Mouse (Mus musculus) midbrain, postnatal 0 days (tissue): ENCODE measurements at regions not wholly inside any gene's neighbourhood (a gene's known extent, or its start where the extent isn't known, plus 50 kb on each side); places are given as distances from the start of the nearest gene placed in this dataset.

Source experiments
- ATAC-seq: fragments of 200-750 bp; cut with Nextera tagmentation; 2 replicates; pipeline ENCODE4 v1.8.0; 2017; ENCODE audit warnings: moderate number of reproducible peaks, mild to moderate bottlenecking, moderate TSS enrichment, moderate library complexity; ENCODE audit not compliant: low FRiP score
- DNase-seq: peaks from one replicate; pipeline ENCODE4 v3.0.0-alpha.2; 2015; ENCODE audit warnings: low spot score
- H3K27ac ChIP-seq: fragments of 300-500 bp; sonication (generic); 2 replicates; pipeline ENCODE4 v1.5.1; 2014; ENCODE audit warnings: low read depth, mild to moderate bottlenecking, low read length, mixed read lengths
- H3K27me3 ChIP-seq: fragments of 300-500 bp; sonication (generic); 2 replicates; pipeline ENCODE4 v1.6.1; 2014; ENCODE audit warnings: low read length, control low read depth, mixed read lengths; ENCODE audit not compliant: insufficient read depth
- H3K36me3 ChIP-seq: fragments of 300-500 bp; sonication (generic); 2 replicates; pipeline ENCODE4 v1.6.1; 2014; ENCODE audit warnings: low read length, control low read depth, mixed read lengths; ENCODE audit not compliant: insufficient read depth
- H3K4me1 ChIP-seq: fragments of 300-500 bp; sonication (generic); 2 replicates; pipeline ENCODE4 v1.6.1; 2014; ENCODE audit warnings: mild to moderate bottlenecking, control low read depth, antibody characterized with exemption, low read length, mixed read lengths; ENCODE audit not compliant: insufficient read depth
- H3K4me2 ChIP-seq: fragments of 300-500 bp; sonication (generic); 2 replicates; pipeline ENCODE4 v1.6.1; 2014; ENCODE audit warnings: low read depth, mild to moderate bottlenecking, low read length, mixed read lengths; ENCODE audit not compliant: poor library complexity, severe bottlenecking
- H3K4me3 ChIP-seq: fragments of 300-500 bp; sonication (generic); 2 replicates; pipeline ENCODE4 v1.5.1; 2014; ENCODE audit warnings: low read depth, mild to moderate bottlenecking, low read length, moderate library complexity
- H3K9ac ChIP-seq: fragments of 300-500 bp; sonication (generic); replicated peaks from 2 replicates; pipeline ENCODE4 v1.6.1; 2014; ENCODE audit warnings: mild to moderate bottlenecking, low read length, moderate library complexity, mixed read lengths; ENCODE audit not compliant: poor library complexity, severe bottlenecking
- H3K9me3 ChIP-seq: fragments of 300-500 bp; sonication (generic); 2 replicates; pipeline ENCODE4 v1.6.1; 2016; ENCODE audit warnings: low read length, control low read depth
- CTCF ChIP-seq: IDR thresholded peaks from 2 replicates; pipeline ENCODE4 v1.5.1; 2016; ENCODE audit warnings: antibody characterized with exemption, mild to moderate bottlenecking
- WGBS: fragments of 180-500 bp; shearing (Covaris S2); extraction: QIAGEN DNeasy Blood & Tissue Kit; methylation state at CpG from one replicate; pipeline ENCODE4 v1.1.7; 2014; 5-methylcytosine and 5-hydroxymethylcytosine counted together

DNA sequence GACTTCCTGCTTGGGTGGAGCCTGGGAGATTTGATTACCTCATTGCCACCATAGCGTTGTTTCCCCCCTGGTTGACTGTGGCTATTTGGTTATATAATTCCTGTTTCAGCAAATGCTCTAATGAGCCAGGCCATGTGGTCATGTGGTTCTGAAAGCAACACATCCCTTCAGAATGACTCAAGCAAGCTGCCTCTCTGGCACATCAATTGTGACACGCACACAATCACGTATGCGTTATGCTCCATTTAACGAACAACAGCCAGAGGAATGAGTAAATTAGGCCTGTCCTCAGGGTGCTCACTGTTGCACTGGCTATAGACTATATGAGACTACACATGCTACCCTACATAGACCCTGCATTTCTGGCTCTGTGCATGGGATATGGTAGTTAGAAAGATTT is 130.2 kb upstream of the Frmd6 start:
- Histone ChIP-seq H3K4me2 (no peak overlapping the region), H3K4me3 (no peak overlapping the region), H3K9ac (no peak overlapping the region), H3K27me3 (no peaks in the 10 kb centered on the region), H3K36me3 (no peaks in the 10 kb centered on the region), H3K27ac (no peak overlapping the region), H3K9me3 (no peaks in the 10 kb centered on the region), H3K4me1 (no peaks in the 10 kb centered on the region)
- 82% methylated on average over 5 of the region's 5 CpGs for WGBS
- no peak for ATAC-seq
- TF ChIP-seq CTCF = no peak
- no peak for DNase-seq

DNA sequence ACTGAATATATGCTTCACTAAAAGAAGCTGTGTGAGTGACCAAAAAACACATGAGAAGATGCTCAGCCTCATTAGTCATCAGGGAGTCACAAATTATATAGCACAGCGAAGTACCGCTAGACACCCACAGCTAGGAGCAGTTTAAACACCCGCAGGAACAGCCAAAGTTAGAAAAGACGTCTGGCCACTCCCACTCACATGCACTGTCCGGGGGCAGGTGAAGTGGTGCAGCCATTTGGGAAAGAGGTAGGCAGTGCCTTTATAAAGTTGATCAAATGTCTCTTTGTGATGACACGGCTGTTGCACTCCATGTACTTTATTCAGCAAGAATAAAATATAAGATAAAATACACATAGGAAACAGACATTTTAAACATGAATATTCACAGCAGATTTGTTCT is 129.1 kb upstream of the Frmd6 start:
- TF ChIP-seq CTCF = no peak
- ATAC-seq (no peak), DNase-seq (no peak)
- no peak overlapping the region for H3K9ac ChIP-seq
- no peaks in the 10 kb centered on the region for H3K9me3 ChIP-seq
- no peaks in the 10 kb centered on the region for H3K4me1 ChIP-seq
- H3K27ac ChIP-seq = no peak overlapping the region
- H3K27me3 ChIP-seq = no peaks in the 10 kb centered on the region
- no peak overlapping the region for H3K4me2 ChIP-seq
- 79% methylated on average over 6 of the region's 6 CpGs for WGBS
- no peak overlapping the region for H3K4me3 ChIP-seq
- H3K36me3 ChIP-seq = no peaks in the 10 kb centered on the region

DNA sequence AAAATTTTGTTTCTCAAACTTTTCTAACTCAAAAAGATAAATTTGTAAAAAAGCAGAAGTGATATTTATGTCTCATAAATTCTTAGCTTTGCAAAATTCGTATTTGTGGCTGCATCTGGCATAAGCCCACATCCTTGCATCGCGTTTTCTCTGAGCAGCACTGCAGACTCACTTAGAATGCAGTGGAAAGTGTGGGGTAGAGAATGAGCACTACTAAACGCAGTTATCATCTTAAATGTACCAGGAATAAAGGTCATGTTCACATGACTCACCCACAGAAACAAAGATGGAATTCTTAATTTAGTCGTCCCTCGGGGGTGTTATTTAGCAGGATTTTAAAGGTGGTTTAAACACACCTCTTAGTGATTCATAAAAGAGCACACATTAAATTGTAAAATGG is 126.8 kb upstream of the Frmd6 start:
- Histone ChIP-seq H3K9me3 (no peaks in the 10 kb centered on the region), H3K4me1 (no peaks in the 10 kb centered on the region), H3K36me3 (no peaks in the 10 kb centered on the region), H3K27ac (no peak overlapping the region), H3K9ac (no peak overlapping the region), H3K27me3 (no peaks in the 10 kb centered on the region), H3K4me2 (no peak overlapping the region), H3K4me3 (no peak overlapping the region)
- DNase-seq = no peak
- ATAC-seq = no peak
- WGBS = 81% methylated on average over 6 of the region's 6 CpGs
- TF ChIP-seq CTCF = no peak

DNA sequence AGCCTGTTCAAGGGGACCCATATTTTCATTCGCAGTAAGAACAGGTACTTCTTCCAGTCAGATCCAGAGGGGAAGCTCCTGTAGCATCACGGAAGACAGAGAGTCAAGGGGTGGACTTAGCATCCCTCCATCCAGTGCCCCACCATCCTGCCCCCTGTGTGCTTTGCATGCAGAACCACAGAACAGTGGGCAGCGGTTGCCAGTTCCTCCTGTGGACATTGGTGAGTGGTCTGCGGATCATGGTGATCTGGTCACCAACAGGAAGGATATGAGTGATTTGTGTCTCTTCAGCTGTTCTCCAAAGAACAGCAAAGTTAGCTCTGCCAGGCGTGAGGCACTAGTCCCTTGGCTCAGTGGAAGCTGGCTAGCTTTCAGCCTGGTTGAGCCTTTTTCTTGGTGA is 122.8 kb upstream of the Frmd6 start:
- no peaks in the 10 kb centered on the region for H3K4me1 ChIP-seq
- H3K27ac ChIP-seq = no peak overlapping the region
- no peaks in the 10 kb centered on the region for H3K36me3 ChIP-seq
- no peak overlapping the region for H3K4me3 ChIP-seq
- DNase-seq (no peak), ATAC-seq (no peak)
- no peak overlapping the region for H3K4me2 ChIP-seq
- no peaks in the 10 kb centered on the region for H3K9me3 ChIP-seq
- H3K9ac ChIP-seq = no peak overlapping the region
- H3K27me3 ChIP-seq = no peaks in the 10 kb centered on the region
- WGBS = 94% methylated on average over 5 of the region's 5 CpGs
- no peak for TF ChIP-seq CTCF

DNA sequence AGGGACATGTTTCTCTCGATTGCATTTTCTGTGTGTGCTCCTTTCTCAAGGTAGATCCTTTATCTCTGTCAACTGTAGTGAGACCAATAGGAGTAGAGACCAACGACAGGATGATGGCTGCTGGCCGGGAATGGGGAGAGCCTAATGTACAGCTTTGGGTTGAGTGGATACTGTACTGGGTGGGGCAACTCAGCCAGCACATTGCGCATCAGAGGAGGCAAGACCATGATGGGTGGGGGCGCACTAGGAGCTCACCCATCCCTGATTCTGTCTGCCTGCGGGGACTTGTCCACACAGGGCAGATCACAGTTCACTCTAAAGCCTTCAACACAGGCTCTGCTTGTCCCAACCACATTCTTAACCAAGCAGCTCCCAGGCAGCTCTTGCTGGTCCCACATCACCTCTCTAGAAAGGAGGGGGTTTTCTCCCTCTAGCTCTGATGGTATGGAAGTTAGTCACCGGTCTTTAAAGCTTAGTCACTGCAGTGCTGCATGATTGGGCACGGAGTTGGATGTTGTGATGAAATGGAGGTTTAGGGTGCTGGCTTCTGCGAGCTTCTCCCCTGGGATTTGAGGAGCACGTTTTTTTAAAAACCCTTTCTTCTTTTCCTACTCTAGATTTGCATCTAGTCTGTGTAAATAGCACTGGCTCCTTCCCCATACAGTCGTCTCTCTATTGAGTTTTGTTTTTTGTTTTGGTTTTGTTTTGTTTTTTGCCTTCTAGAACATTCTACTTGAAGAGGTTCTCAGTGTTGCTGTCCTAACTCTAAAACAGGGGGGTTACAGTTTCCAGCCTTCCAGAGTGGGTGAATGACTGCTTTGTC is 118.3 kb upstream of the Frmd6 start:
- TF ChIP-seq CTCF = no peak
- H3K9ac ChIP-seq = no peak overlapping the region
- no peak overlapping the region for H3K27ac ChIP-seq
- no peak for ATAC-seq
- H3K27me3 ChIP-seq = no peaks in the 10 kb centered on the region
- no peak overlapping the region for H3K4me3 ChIP-seq
- no peak for DNase-seq
- H3K36me3 ChIP-seq = no peaks in the 10 kb centered on the region
- WGBS = 89% methylated on average over 11 of the region's 11 CpGs
- no peaks in the 10 kb centered on the region for H3K9me3 ChIP-seq
- no peak overlapping the region for H3K4me2 ChIP-seq
- no peaks in the 10 kb centered on the region for H3K4me1 ChIP-seq

DNA sequence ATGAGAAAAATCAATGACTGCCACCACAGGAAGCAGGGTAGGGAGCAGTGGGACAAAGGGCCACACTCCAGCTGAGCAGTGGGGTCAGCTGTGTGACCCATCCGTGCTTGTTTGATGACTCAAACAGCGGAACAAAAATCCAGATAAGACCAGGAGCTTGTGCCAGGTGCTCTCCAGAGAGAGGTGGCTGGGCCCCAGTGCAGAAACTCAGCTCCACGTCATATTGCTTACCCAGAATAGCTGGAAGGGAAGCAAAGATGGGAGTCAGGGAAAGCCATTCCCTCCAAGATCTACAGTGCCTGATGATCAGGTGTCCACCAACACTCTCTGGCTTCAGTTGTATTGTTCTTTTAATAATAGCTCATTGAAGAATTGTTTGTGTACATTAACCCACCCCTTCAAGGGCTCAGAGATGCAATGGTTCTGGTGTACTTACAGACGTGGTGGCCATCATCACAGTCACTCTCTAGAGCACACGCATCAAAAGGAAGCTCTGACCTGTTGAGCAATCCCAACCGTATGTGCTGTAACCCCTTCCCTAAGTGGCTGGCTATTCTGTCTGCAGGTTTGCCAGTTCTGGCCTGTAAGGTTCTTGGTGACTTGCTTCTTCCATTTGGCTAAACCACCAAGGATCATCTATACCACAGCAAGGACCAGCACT is 117.6 kb upstream of the Frmd6 start:
- no peak for TF ChIP-seq CTCF
- no peak overlapping the region for H3K9ac ChIP-seq
- H3K4me2 ChIP-seq = no peak overlapping the region
- WGBS = 75% methylated on average over 6 of the region's 6 CpGs
- no peaks in the 10 kb centered on the region for H3K27me3 ChIP-seq
- no peaks in the 10 kb centered on the region for H3K36me3 ChIP-seq
- DNase-seq (no peak), ATAC-seq (no peak)
- H3K27ac ChIP-seq = no peak overlapping the region
- no peaks in the 10 kb centered on the region for H3K4me1 ChIP-seq
- no peaks in the 10 kb centered on the region for H3K9me3 ChIP-seq
- no peak overlapping the region for H3K4me3 ChIP-seq
